Mouse (Mus musculus) heart, embryonic 10.5 days (tissue): Measurements from ENCODE around the gene Cxadr. TPM values are rescaled to one million over a fixed set of nuclear protein-coding genes. Genes with fewer than 3 reads are reported as not detected.
A peak's percentile ranks its signal among the peaks of the same experiment; 100 is the strongest.
"Not testable (repeated sequence)": the region's sequence is repeated elsewhere in the genome, so short reads cannot be mapped to it uniquely, and the experiment has no call there.

ENCODE experiments used
- DNase-seq: peaks from one replicate; pipeline ENCODE4 v3.0.0-alpha.2; 2017; ENCODE audit warnings: low spot score
- H3K27ac ChIP-seq: fragments of 300-500 bp; sonication (generic); 2 replicates; pipeline ENCODE4 v1.5.1; 2016; ENCODE audit warnings: mild to moderate bottlenecking
- H3K27me3 ChIP-seq: fragments of 300-500 bp; sonication (generic); 2 replicates; pipeline ENCODE4 v1.6.1; 2016; ENCODE audit warnings: mild to moderate bottlenecking; ENCODE audit not compliant: poor library complexity, insufficient read depth, severe bottlenecking
- H3K36me3 ChIP-seq: fragments of 300-500 bp; sonication (generic); 2 replicates; pipeline ENCODE4 v1.6.1; 2016; ENCODE audit warnings: mild to moderate bottlenecking, moderate library complexity
- H3K4me1 ChIP-seq: fragments of 300-500 bp; sonication (generic); 2 replicates; pipeline ENCODE4 v1.6.1; 2016; ENCODE audit warnings: mild to moderate bottlenecking
- H3K4me3 ChIP-seq: fragments of 300-500 bp; sonication (generic); 2 replicates; pipeline ENCODE4 v1.5.1; 2016; ENCODE audit warnings: mild to moderate bottlenecking, moderate library complexity
- H3K9me3 ChIP-seq: fragments of 300-500 bp; sonication (generic); 2 replicates; pipeline ENCODE4 v1.6.1; 2016; ENCODE audit warnings: mild to moderate bottlenecking, moderate library complexity
- WGBS: fragments of 180-500 bp; shearing (Covaris S2); methylation state at CpG from one replicate; pipeline ENCODE4 v1.1.7; 2016; 5-methylcytosine and 5-hydroxymethylcytosine counted together
- polyA plus RNA-seq: library from polyadenylated mRNA; unstranded; fragments of >200 nt; fragmentation: Nextera tagmentation; extraction: Ambion mirVana; gene quantifications from 2 replicates; pipeline ENCODE4 v1.2.1, GENCODE M21; 2016

Cxadr gene
- polyA plus RNA-seq, 1 experiment from 2014 or later = 27.9 TPM

- H3K36me3 ChIP-seq = peaks cover 7% of the 10 kb centered on the region; the same call in 1 of the 2 replicates
- no peak overlapping the region for H3K4me3 ChIP-seq
- H3K27me3 ChIP-seq = no peaks in the 10 kb centered on the region
- peak overlapping the region; percentile 69 for H3K27ac ChIP-seq
- H3K4me1 ChIP-seq = peaks cover 9% of the 10 kb centered on the region
- no peaks in the 10 kb centered on the region for H3K9me3 ChIP-seq
- WGBS = 79% methylated on average over 2 of the region's 2 CpGs
- DNase-seq = no peak
Observed at GRCm38 (mm10) chr16:78346662-78347327, 45.5 kb downstream of the Cxadr start.

DNA sequence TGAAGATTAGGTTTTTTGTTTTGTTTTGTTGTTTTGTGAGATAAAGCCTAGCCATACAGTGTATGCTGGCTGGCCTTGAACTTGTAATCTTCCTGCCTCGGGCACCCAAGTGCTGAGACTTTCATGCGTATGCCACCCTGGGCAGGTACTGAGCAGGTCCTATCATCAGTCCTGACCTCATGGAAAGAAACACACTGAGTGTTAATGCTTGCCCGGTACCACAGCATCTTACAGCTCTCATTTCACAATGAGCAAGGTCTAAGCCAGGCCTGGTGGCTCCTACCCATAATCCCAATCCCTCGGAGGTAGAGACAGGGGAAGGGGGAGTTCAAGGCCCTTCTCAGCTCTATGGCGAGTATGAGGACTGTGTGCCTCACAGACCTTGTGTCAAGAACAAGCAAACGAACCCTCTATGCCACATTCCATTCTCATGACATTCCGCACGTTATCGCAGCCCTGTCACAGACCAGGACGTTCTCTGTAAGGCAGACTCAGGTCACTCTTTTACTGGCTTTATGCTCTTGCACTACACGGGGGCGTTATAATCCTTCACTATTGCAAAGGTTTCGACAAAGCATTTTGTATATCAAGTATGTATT is 46.1 kb downstream of the Cxadr start:
- H3K27ac ChIP-seq = peak overlapping the region; percentile 69
- H3K4me3 ChIP-seq = no peak overlapping the region
- H3K27me3 ChIP-seq = no peaks in the 10 kb centered on the region
- DNase-seq = peak; percentile 83
- peaks cover 9% of the 10 kb centered on the region for H3K4me1 ChIP-seq
- H3K36me3 ChIP-seq = peaks cover 7% of the 10 kb centered on the region; the same call in 1 of the 2 replicates
- 45% methylated on average over 13 of the region's 13 CpGs for WGBS
- no peaks in the 10 kb centered on the region for H3K9me3 ChIP-seq

DNA sequence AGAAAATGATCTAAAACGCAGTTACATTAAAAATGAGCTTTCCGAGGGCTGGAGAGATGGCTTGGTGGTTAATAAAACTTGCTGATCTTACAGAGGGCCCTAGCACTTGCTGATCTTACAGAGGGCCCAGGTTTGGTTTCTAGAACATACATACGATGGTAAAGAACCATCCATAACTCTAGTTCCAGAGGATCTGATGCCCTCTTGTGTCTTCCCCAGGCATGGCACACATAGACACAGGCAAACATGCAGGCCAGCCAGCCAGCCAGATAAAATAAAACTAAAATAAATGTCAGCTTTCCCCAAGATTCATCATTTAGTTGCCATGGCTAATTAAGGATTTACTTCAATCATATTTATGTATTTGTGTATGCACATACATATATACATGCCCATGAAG is 56.5 kb downstream of the Cxadr start:
- WGBS = 90% methylated on average over 3 of the region's 3 CpGs
- DNase-seq = no peak
- H3K36me3 ChIP-seq = peaks cover 44% of the 10 kb centered on the region
- H3K4me3 ChIP-seq = no peak overlapping the region
- H3K9me3 ChIP-seq = no peaks in the 10 kb centered on the region
- no peak overlapping the region for H3K27ac ChIP-seq
- no peaks in the 10 kb centered on the region for H3K27me3 ChIP-seq
- H3K4me1 ChIP-seq = no peaks in the 10 kb centered on the region

DNA sequence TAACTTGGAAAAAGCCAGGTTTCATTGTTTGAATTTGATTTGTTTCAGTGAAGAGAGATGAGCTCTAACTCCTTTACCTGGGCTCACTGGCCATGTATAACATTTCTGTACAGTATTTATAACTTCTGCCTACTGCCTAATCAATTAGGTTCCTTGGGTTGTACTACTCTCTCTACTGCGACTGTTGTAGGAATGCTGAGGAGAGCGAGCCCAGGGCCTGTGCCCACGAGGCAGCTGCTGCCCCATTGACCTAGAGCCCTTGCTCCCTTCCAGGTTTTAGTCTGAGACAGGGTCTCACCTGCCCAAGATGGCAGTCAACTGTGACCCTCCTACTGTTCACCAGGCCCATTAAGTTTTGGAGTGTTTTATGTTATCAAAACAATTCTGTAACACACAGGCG is 60.2 kb downstream of the Cxadr start:
- peaks cover 78% of the 10 kb centered on the region for H3K36me3 ChIP-seq
- H3K9me3 ChIP-seq = no peaks in the 10 kb centered on the region
- no peaks in the 10 kb centered on the region for H3K4me1 ChIP-seq
- DNase-seq = no peak
- no peak overlapping the region for H3K4me3 ChIP-seq
- H3K27ac ChIP-seq = no peak overlapping the region
- WGBS = 92% methylated on average over 4 of the region's 4 CpGs
- no peaks in the 10 kb centered on the region for H3K27me3 ChIP-seq

DNA sequence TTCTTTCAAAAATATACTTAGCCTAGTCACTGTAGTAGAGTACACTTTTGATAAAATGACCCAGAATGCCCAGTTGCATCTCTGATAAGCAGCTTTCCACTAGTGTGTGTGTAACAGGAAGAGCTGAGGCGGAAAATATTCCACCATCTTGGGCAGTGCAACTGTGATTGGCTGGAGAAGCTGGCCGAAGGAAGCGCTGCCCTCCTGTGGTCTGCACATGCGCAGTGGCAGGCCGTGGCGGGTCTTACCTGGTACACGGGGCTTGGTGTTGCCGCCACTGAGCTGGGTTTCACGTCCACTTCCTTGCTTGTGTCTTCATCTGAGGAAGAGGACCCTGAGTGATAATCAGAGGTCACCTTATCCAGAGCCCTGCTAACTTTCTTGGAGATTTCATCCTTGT is 63.3 kb downstream of the Cxadr start:
- H3K4me1 ChIP-seq, H3K27ac ChIP-seq, H3K27me3 ChIP-seq, H3K4me3 ChIP-seq, DNase-seq, H3K9me3 ChIP-seq: not testable (repeated sequence)
- peaks cover 85% of the 10 kb centered on the region for H3K36me3 ChIP-seq
- 90% methylated on average over 9 of the region's 9 CpGs for WGBS

DNA sequence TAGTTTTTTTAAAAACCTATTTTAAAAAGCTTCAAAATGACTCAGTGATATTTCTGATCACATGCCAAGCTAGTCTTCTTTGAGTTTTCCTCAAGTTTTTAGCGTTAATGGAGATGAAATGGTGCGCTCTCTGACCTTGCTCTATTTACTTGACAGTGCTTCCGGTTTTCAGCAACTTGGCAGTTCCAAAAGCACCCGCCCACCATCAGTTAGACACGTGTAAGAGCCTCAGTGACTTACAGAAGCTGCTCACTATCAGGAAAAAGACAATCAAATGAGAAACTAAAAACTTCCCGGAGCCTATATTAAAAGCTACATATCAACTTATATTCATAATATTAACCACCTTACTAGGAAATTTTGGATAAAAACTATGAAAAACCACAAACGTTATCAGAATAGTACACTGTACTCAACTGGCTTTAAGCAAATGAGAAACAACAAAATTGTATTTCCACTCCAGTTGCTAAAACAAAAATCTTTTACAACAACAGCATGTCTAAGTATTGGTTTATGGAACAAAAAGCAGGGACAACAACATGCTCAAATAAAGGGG is 70.3 kb downstream of the Cxadr start:
- Histone ChIP-seq H3K27me3 (no peaks in the 10 kb centered on the region), H3K4me3 (no peak overlapping the region), H3K9me3 (no peaks in the 10 kb centered on the region), H3K27ac (no peak overlapping the region), H3K4me1 (peaks cover 11% of the 10 kb centered on the region), H3K36me3 (peaks cover 46% of the 10 kb centered on the region)
- WGBS = 82% methylated on average over 7 of the region's 7 CpGs
- no peak for DNase-seq

DNA sequence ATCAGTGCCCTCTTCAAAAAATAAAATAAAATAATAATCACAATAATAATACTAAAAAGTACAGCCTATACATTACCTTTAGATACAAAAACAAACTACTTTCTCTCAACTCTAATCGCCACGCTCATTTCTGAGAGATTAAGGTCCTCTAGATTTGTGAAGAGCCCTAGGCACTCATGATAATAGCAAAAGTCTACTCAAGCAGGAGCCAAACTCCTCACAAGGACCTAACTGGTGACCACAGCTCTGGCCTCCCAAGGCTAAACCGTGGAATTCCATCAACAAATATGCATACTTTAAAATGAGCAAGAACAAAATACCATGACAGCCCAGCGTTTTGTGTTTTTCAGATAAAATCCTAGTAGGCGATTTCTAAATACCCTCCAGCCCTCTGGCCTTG is 71.5 kb downstream of the Cxadr start:
- Histone ChIP-seq H3K27me3 (no peaks in the 10 kb centered on the region), H3K4me1 (peaks cover 18% of the 10 kb centered on the region), H3K36me3 (peaks cover 35% of the 10 kb centered on the region), H3K4me3 (no peak overlapping the region), H3K27ac (no peak overlapping the region), H3K9me3 (no peaks in the 10 kb centered on the region)
- 82% methylated on average over 5 of the region's 5 CpGs for WGBS
- no peak for DNase-seq

GRCm38 (mm10) chr16:78373743-78374142 is 72.5 kb downstream of the Cxadr start:
- H3K4me1 ChIP-seq = peaks cover 18% of the 10 kb centered on the region
- 82% methylated on average over 8 of the region's 8 CpGs for WGBS
- H3K4me3 ChIP-seq = no peak overlapping the region
- no peak overlapping the region for H3K27ac ChIP-seq
- H3K9me3 ChIP-seq = no peaks in the 10 kb centered on the region
- DNase-seq = no peak
- peaks cover 25% of the 10 kb centered on the region for H3K36me3 ChIP-seq
- no peaks in the 10 kb centered on the region for H3K27me3 ChIP-seq

GRCm38 (mm10) chr16:78375222-78375621 is 73.9 kb downstream of the Cxadr start:
- Histone ChIP-seq H3K9me3 (no peaks in the 10 kb centered on the region), H3K27ac (peak overlapping the region; percentile 99; the same call in 1 of the 2 replicates), H3K36me3 (peaks cover 16% of the 10 kb centered on the region), H3K27me3 (no peaks in the 10 kb centered on the region), H3K4me3 (peak overlapping the region; percentile 98), H3K4me1 (peaks cover 18% of the 10 kb centered on the region)
- no peak for DNase-seq
- 46% methylated on average over 10 of the region's 10 CpGs for WGBS

GRCm38 (mm10) chr16:78375821-78376691 is 74.8 kb downstream of the Cxadr start:
- H3K27me3 ChIP-seq = no peaks in the 10 kb centered on the region
- WGBS = under 1% methylated on average over 78 of the region's 100 CpGs

GRCm38 (mm10) chr16:78376745-78377570 is 75.7 kb downstream of the Cxadr start, which contains the start of gene Btg3:
Gene Btg3 (minus strand): TSS chr16:78377192.
- WGBS = under 1% methylated on average over 55 of the region's 57 CpGs

More at GRCm38 (mm10) chr16:78375821-78376691, 74.8 kb downstream of the Cxadr start:
- Histone ChIP-seq H3K4me1 (peaks cover 18% of the 10 kb centered on the region), H3K36me3 (peaks cover 16% of the 10 kb centered on the region), H3K4me3 (peak overlapping the region; percentile 98), H3K27ac (peak overlapping the region; percentile 99), H3K9me3 (no peaks in the 10 kb centered on the region)
- DNase-seq = peak; percentile 83

GRCm38 (mm10) chr16:78378493-78378892 is 77.2 kb downstream of the Cxadr start:
- H3K27me3 ChIP-seq = no peaks in the 10 kb centered on the region
- no peak overlapping the region for H3K27ac ChIP-seq
- H3K4me1 ChIP-seq = peaks cover 18% of the 10 kb centered on the region
- no peak overlapping the region for H3K4me3 ChIP-seq
- no peak for DNase-seq
- 91% methylated on average over 5 of the region's 5 CpGs for WGBS
- no peaks in the 10 kb centered on the region for H3K9me3 ChIP-seq
- no peaks in the 10 kb centered on the region for H3K36me3 ChIP-seq

More at GRCm38 (mm10) chr16:78376745-78377570, 75.7 kb downstream of the Cxadr start, which contains the start of gene Btg3:
- Histone ChIP-seq H3K27ac (peak within 1 kb of the TSS; percentile 99), H3K9me3 (no peaks in the 10 kb centered on the region), H3K27me3 (no peaks in the 10 kb centered on the region), H3K4me3 (peak within 1 kb of the TSS; percentile 98), H3K4me1 (peaks cover 18% of the 10 kb centered on the region), H3K36me3 (peaks cover 11% of the 10 kb centered on the region)
- DNase-seq = peak; percentile 94
